Mouse (Mus musculus) bone marrow, adult 2 months (tissue): ENCODE data around the gene Inka1.

ENCODE experiments used
- CTCF ChIP-seq: fragments of 200-500 bp; IDR thresholded peaks from 2 replicates; pipeline ENCODE4 v1.5.1; 2011; ENCODE audit warnings: low read length, control low read depth; ENCODE audit not compliant: control insufficient read depth, insufficient read depth
- POLR2A ChIP-seq: fragments of 200-500 bp; IDR thresholded peaks from 2 replicates; pipeline ENCODE4 v1.6.1; 2011; ENCODE audit warnings: low read depth, mild to moderate bottlenecking, control low read depth, low read length, borderline replicate concordance; ENCODE audit not compliant: control insufficient read depth

GRCm38 (mm10) chr9:108003531-108003890 is 17.8 kb upstream of the Inka1 start:
- TF ChIP-seq CTCF (no peak), POLR2A (no peak)
